Comparison of ENCODE assay signal across 30 mouse cellular contexts in genomic region chr2:167443411-167444193, GRCm38 (mm10). TPM values are rescaled to one million over a fixed set of nuclear protein-coding genes. Genes with fewer than 3 reads are reported as not detected.
DNase-seq lines count a peak whose midpoint lies in the region; ATAC-seq and TF ChIP-seq lines count a peak whose summit lies in the region.
"Had no signal": no experiment of that assay in that cellular context is flagged by ENCODE, and none has a peak within 500 bp of the region (broad histone marks: within the 10 kb centered on the region; RNA-seq: fewer than 3 reads in every experiment).

No protein-coding gene starts in this region.

- no peak overlapping the region for H3K4me3 ChIP-seq in CH12.LX (replicated peaks in 1 of 3; ENCODE audit: low read depth in 2 of 3, low read length in 2 of 3, poor library complexity in 1 of 3)
- H3K4me3 ChIP-seq in E14TG2a.4 (replicated peaks; ENCODE audit: low read length) = 0 out of 2 replicates have a peak overlapping the region, but pooled peaks have one; percentile 5
- H3K4me3 ChIP-seq in midbrain, embryonic 11.5 days (ENCODE audit: low read depth, low read length) = no peak overlapping the region
- H3K4me3 ChIP-seq: embryonic facial prominence, embryonic 12.5 days; forebrain, embryonic 10.5 days; hindbrain, embryonic 10.5 days; intestine, embryonic 15.5 days; limb, embryonic 10.5 days; limb, embryonic 15.5 days; midbrain, embryonic 12.5 days; neural tube, embryonic 13.5 days had no signal

- no peak overlapping the region for H3K27ac ChIP-seq in CH12.LX (ENCODE audit: insufficient read depth, low read depth)
- no peak overlapping the region for H3K27ac ChIP-seq in midbrain, embryonic 11.5 days (ENCODE audit: low read depth, low read length)
- H3K27ac ChIP-seq: embryonic facial prominence, embryonic 12.5 days; forebrain, embryonic 10.5 days; hindbrain, embryonic 10.5 days; intestine, embryonic 15.5 days; kidney, postnatal 0 days; limb, embryonic 10.5 days; limb, embryonic 15.5 days; liver, embryonic 14.5 days; midbrain, embryonic 12.5 days; neural tube, embryonic 13.5 days; stomach, postnatal 0 days had no signal

- 98% methylated on average over 4 of the region's 4 CpGs for whole genome bisulfite sequencing in midbrain, embryonic 11.5 days

- H3K9me3 ChIP-seq in CH12.LX (replicated peaks; ENCODE audit: low read length) (peaks cover 3% of the 10 kb centered on the region), E14TG2a.4 (ENCODE audit: low read length) (no peaks in the 10 kb centered on the region)
- no peaks in the 10 kb centered on the region for H3K9me3 ChIP-seq in midbrain, embryonic 11.5 days (ENCODE audit: control insufficient read depth, low read length)
- H3K9me3 ChIP-seq: embryonic facial prominence, embryonic 12.5 days; forebrain, embryonic 10.5 days; hindbrain, embryonic 10.5 days; intestine, embryonic 15.5 days; limb, embryonic 10.5 days; limb, embryonic 15.5 days; midbrain, embryonic 12.5 days; neural tube, embryonic 13.5 days had no signal

- no peak overlapping the region for H3K4me2 ChIP-seq in CH12.LX (ENCODE audit: insufficient read depth, low read depth, poor library complexity, severe bottlenecking)
- no peak overlapping the region for H3K4me2 ChIP-seq in midbrain, embryonic 11.5 days
- H3K4me2 ChIP-seq: embryonic facial prominence, embryonic 12.5 days; intestine, embryonic 15.5 days; limb, embryonic 15.5 days; lung, embryonic 14.5 days; midbrain, embryonic 12.5 days; neural tube, embryonic 13.5 days had no signal

- in situ Hi-C loops in CH12.LX (cut with MboI; ENCODE audit: low pct_ligation_motif_present, low pct_unique_long_range_greater_than_20kb, low sequenced_read_pairs) = no loop called here

- no peak for TF ChIP-seq CTCF in CH12.LX (conservative IDR thresholded peaks at IDR 0.05 in 1 of 2, IDR thresholded peaks at IDR 0.05 in 1 of 2; ENCODE audit: low read depth in 2 of 2, low read length in 2 of 2)
- no peak for TF ChIP-seq CTCF in E14TG2a.4 (conservative IDR thresholded peaks at IDR 0.05; ENCODE audit: low read length)

- no peaks in the 10 kb centered on the region for H3K27me3 ChIP-seq in CH12.LX (replicated peaks)
- H3K27me3 ChIP-seq in E14TG2a.4 (ENCODE audit: insufficient read depth, low read length) = no peaks in the 10 kb centered on the region
- no peaks in the 10 kb centered on the region for H3K27me3 ChIP-seq in midbrain, embryonic 11.5 days (ENCODE audit: control insufficient read depth, insufficient read depth, low read length)
- H3K27me3 ChIP-seq: embryonic facial prominence, embryonic 12.5 days; intestine, embryonic 15.5 days; limb, embryonic 15.5 days; midbrain, embryonic 12.5 days; neural tube, embryonic 13.5 days; Patski had no signal

- DNase-seq in CH12.LX (ENCODE audit: extremely low read depth) = no peak
- DNase-seq in cerebellum, adult 18-20 months = peak; percentile 66 to 70
- peak; percentile 72 to 74 for DNase-seq in cerebellum, postnatal 25 days
- no peak for DNase-seq in midbrain, embryonic 11.5 days (ENCODE audit: low spot score, missing footprints)
- no peak for DNase-seq in kidney, postnatal 10 days
- DNase-seq: adrenal gland, postnatal 10 days; B cell, adult 2 months; embryo, embryonic 11 days; forebrain, postnatal 0 days; gastrocnemius, postnatal 10 days; heart, postnatal 14 days; kidney, adult 8-10 months; layer of hippocampus, adult 9-11 months; lung, embryonic 14.5 days; right cerebral cortex, postnatal 4 days; thymus, postnatal 4 days had no signal

- no peak for TF ChIP-seq RAD21 in CH12.LX (IDR thresholded peaks at IDR 0.05; ENCODE audit: low read depth, low read length)

- H3K9ac ChIP-seq in CH12.LX (ENCODE audit: insufficient read depth, low read depth) = no peak overlapping the region
- H3K9ac ChIP-seq in midbrain, embryonic 11.5 days (ENCODE audit: low read length) = no peak overlapping the region
- H3K9ac ChIP-seq: embryonic facial prominence, embryonic 12.5 days; forebrain, postnatal 0 days; intestine, embryonic 15.5 days; limb, embryonic 15.5 days; liver, embryonic 14.5 days; lung, embryonic 14.5 days; midbrain, embryonic 12.5 days; neural tube, embryonic 13.5 days had no signal

- ATAC-seq in midbrain, embryonic 11.5 days (ENCODE audit: low FRiP score) = no peak
- ATAC-seq: forebrain, postnatal 0 days; hindbrain, embryonic 16.5 days; intestine, embryonic 15.5 days; Patski had no signal

- TF ChIP-seq POLR2A in CH12.LX (IDR thresholded peaks at IDR 0.05; ENCODE audit: low read depth, low read length) = no peak

- peaks cover 21 to 58% of the 10 kb centered on the region in 2 experiments for H3K4me1 ChIP-seq in CH12.LX (ENCODE audit: control insufficient read depth in 1 of 2, insufficient read depth in 2 of 2)
- H3K4me1 ChIP-seq in E14TG2a.4 (replicated peaks; ENCODE audit: low read depth, low read length) = peaks cover 81% of the 10 kb centered on the region
- H3K4me1 ChIP-seq in midbrain, embryonic 11.5 days (ENCODE audit: control insufficient read depth, insufficient read depth, low read length) = no peaks in the 10 kb centered on the region
- H3K4me1 ChIP-seq: forebrain, embryonic 10.5 days; hindbrain, embryonic 10.5 days; intestine, embryonic 15.5 days; limb, embryonic 10.5 days; midbrain, embryonic 12.5 days had no signal

- peaks cover 63 to 84% of the 10 kb centered on the region in 2 experiments for H3K36me3 ChIP-seq in CH12.LX (replicated peaks in 1 of 2; ENCODE audit: control insufficient read depth in 1 of 2, insufficient read depth in 1 of 2, low read length in 1 of 2)
- peaks cover 97% of the 10 kb centered on the region for H3K36me3 ChIP-seq in E14TG2a.4 (ENCODE audit: insufficient read depth, low read length)
- H3K36me3 ChIP-seq in midbrain, embryonic 11.5 days (ENCODE audit: control insufficient read depth, insufficient read depth, low read length) = peaks cover 5% of the 10 kb centered on the region; the same call in 1 of the 2 replicates

- no peaks in the 10 kb centered on the region for H3K79me2 ChIP-seq in CH12.LX (replicated peaks; ENCODE audit: control insufficient read depth, extremely low read depth, insufficient read depth, poor library complexity, severe bottlenecking)

- dilution Hi-C loops in CH12.LX (cut with MboI; ENCODE audit: extremely low pct_ligation_motif_present, extremely low pct_unique_long_range_greater_than_20kb, low sequenced_read_pairs) = no loop called here

- TF ChIP-seq EP300 in CH12.LX (IDR thresholded peaks at IDR 0.05; ENCODE audit: low read length) = no peak

TF ChIP-seq in CH12.LX, 34 proteins besides CTCF, POLR2A, EP300 and RAD21:
- TF ChIP-seq ZNF384 (IDR thresholded peaks at IDR 0.05; ENCODE audit: low read depth, low read length) (0 out of 2 replicates have a peak, but pooled peaks have one; percentile 17), BHLHE40 (IDR thresholded peaks at IDR 0.05; ENCODE audit: low read depth, low read length) (no peak), ELF1 (IDR thresholded peaks at IDR 0.05; ENCODE audit: low read depth, low read length) (no peak), CHD2 (IDR thresholded peaks at IDR 0.05; ENCODE audit: low read length) (no peak), ZKSCAN1 (IDR thresholded peaks at IDR 0.05; ENCODE audit: borderline replicate concordance, low read depth, low read length) (no peak)

RNA-seq across cellular contexts. Expression of gene Slc9a8, which starts 22.1 kb away (rescaled TPM):
- total RNA-seq in CH12.LX (2012; rRNA removed) = 21.2 and 26.0 TPM in 2 replicates
- total RNA-seq in CH12.LX (2014; rRNA removed) = 12.9 and 14.5 TPM in 2 replicates
- polyA plus RNA-seq in CH12.LX (2012; ENCODE audit: insufficient read length, low read depth) = 20.6 and 25.0 TPM in 2 replicates
- 15.1 and 17.2 TPM in 2 replicates for polyA plus RNA-seq in midbrain, embryonic 11.5 days (2014; fragmentation: Nextera tagmentation; extraction: Ambion mirVana)

RNA-seq across cellular contexts. Expression of gene Rnf114, which starts 48.8 kb away (rescaled TPM):
- total RNA-seq in CH12.LX (2012; rRNA removed) = 39.2 and 50.4 TPM in 2 replicates
- 45.3 and 45.6 TPM in 2 replicates for total RNA-seq in CH12.LX (2014; rRNA removed)
- 37.6 and 40.8 TPM in 2 replicates for polyA plus RNA-seq in CH12.LX (2012; ENCODE audit: insufficient read length, low read depth)
- polyA plus RNA-seq in midbrain, embryonic 11.5 days (2014; fragmentation: Nextera tagmentation; extraction: Ambion mirVana) = 140 and 150 TPM in 2 replicates

RNA-seq across cellular contexts. Expression of gene Spata2, which starts 49.1 kb away (rescaled TPM):
- total RNA-seq in CH12.LX (2012; rRNA removed) (8.6 and 10.5 TPM in 2 replicates), CH12.LX (2014; rRNA removed) (7.2 and 9.1 TPM in 2 replicates)
- polyA plus RNA-seq in CH12.LX (2012; ENCODE audit: insufficient read length, low read depth) = 22.8 and 23.0 TPM in 2 replicates
- polyA plus RNA-seq in midbrain, embryonic 11.5 days (2014; fragmentation: Nextera tagmentation; extraction: Ambion mirVana) = 15.6 and 15.8 TPM in 2 replicates

Comparison
In these comparisons a context has a peak if more than half of its experiments do, and no peak if none do; other contexts are left out.
1. DNase-seq: peak in cerebellum, adult 18-20 months (2 of 2) and cerebellum, postnatal 25 days (2 of 2); none in CH12.LX (single experiment), midbrain, embryonic 11.5 days (single experiment) and kidney, postnatal 10 days (single experiment).